Mouse (Mus musculus) heart, postnatal 25 days (tissue): ENCODE measurements around the gene Ppp1cc. TPM values are rescaled to one million over a fixed set of nuclear protein-coding genes. Genes with fewer than 3 reads are reported as not detected.
"Not testable (repeated sequence)": the region's sequence is repeated elsewhere in the genome, so short reads cannot be mapped to it uniquely, and the experiment has no call there.

Source experiments
- DNase-seq: peaks from one replicate; pipeline ENCODE4 v3.0.0; 2022; ENCODE audit warnings: low spot score
- intact Hi-C: fragments of 180-260 bp; cut with DNase I; formaldehyde crosslinking; loops from one replicate; pipeline ENCODE4 v1.15.1; 2025
- total RNA-seq, 2 experiments: library from RNA; stranded (reverse); gene quantifications; 2 replicates each; pipeline ENCODE4 v1.2.3; 2021

Gene Ppp1cc
- total RNA-seq, 2 experiments from 2014 or later, result 113 to 128 TPM

GRCm38 (mm10) chr5:122135290-122135882 is 22.7 kb upstream of the Ppp1cc start:
- no peak for DNase-seq

GRCm38 (mm10) chr5:122136508-122137408 is 21.3 kb upstream of the Ppp1cc start:
- peak; percentile 61 for DNase-seq
- intact Hi-C loops, result no loop called here

More at GRCm38 (mm10) chr5:122135290-122135882, 22.7 kb upstream of the Ppp1cc start:
- intact Hi-C loops, result no loop called here

DNA sequence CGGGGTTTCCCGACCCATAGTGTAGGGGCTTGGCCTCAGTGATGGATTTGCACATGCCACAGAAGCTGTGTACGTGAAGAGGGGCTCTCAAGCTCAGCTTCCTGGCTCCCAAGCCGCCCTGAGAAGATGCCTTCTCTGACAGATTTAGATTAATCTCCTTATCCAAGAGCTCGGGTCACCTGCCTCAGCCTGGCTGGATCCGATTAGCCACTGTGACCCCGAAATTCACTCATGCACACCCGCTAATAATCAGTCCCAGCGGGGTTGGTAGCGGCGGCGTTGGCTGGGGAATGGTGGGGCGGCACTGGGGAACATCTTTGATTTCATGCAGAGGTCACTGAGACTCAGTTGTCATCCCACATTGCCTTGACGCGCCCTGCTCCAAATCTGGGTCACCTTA is 19.2 kb upstream of the Ppp1cc start:
- DNase-seq, result no peak
- intact Hi-C loops, result no loop called here

DNA sequence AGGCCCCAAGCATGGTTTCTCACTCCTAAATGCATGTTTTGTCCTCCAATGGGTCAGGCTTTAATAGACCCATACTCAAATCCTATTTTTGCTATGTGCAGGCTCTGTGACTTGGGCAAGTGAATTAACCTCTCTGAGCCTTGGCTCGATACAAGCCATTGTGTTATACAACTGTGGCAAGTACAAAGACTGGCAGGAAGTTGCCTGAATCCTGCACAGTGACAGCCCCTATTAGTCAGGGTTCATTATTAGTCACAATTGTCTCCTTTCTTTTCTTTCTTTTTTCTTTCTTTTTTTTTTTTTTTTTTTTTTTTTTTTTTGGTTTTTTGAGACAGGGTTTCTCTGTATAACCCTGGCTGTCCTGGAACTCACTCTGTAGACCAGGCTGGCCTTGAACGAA is 18.3 kb upstream of the Ppp1cc start:
- DNase-seq, intact Hi-C loops: not testable (repeated sequence)

DNA sequence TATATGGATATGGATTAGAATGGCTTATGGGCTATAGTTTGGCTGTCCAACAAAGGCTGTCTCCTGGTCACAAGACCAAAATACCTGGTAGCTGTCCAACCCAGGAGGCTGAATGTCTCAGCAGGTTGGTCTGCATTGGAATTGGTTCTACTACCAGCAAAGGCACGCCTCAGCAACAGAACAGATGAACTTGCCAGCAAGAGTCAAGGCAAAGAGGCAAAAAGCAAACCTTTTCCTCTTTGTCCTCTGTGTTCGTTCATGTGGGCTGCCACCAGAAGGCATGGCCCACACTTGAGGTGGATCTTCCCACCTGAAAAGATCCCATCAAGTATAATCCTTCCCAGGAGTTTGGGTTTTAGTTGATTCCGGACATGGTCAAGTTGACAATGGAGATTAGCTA is 17.4 kb upstream of the Ppp1cc start, which contains the start of gene Ccdc63:
Gene Ccdc63 (minus strand): TSS at position 101 of the 400 bp plus-strand sequence.
- intact Hi-C loops, result no loop called here
- no peak for DNase-seq

DNA sequence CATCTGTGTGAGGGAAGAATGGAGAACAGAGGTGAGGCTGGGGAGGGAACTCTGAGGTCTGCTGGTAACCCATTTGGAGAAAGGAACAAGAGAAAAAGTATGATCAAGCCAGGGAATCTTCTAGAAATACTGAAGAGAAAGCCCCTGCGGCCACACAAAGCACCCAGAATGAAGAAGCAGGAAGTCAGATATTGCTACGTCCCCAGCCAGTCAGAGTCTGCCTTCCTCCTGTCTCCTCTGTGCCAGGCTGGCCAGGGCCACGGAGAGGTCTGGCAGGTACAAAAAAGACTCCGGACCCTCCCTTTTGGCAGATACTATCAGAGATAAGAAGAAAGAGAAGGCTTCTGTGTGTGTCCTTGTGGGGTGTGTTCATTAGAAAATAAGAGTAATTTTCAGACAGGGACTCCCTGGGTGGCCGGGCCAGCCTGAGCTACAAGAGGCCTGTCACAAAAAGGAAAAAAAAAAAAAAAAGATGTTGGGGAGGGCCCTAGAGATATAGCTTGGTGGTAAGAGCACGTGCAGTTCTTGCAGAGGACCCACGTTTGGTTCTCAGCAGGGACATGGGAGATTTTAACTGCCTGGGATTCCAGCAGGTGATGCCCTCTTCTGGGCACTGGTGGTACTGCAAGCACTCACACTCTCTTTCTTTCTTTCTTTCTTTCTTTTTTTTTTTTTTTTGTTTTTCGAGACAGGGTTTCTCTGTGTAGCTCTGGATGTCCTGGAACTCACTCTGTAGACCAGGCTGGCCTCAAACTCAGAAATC is 15.7 kb upstream of the Ppp1cc start:
- DNase-seq, result no peak
- intact Hi-C loops, result no loop called here

GRCm38 (mm10) chr5:122143543-122143942 is 14.5 kb upstream of the Ppp1cc start:
- intact Hi-C loops, result no loop called here
- peak; percentile 50 for DNase-seq

- intact Hi-C loops, result no loop called here
Measured at GRCm38 (mm10) chr5:122144825-122145224, 13.3 kb upstream of the Ppp1cc start.

DNA sequence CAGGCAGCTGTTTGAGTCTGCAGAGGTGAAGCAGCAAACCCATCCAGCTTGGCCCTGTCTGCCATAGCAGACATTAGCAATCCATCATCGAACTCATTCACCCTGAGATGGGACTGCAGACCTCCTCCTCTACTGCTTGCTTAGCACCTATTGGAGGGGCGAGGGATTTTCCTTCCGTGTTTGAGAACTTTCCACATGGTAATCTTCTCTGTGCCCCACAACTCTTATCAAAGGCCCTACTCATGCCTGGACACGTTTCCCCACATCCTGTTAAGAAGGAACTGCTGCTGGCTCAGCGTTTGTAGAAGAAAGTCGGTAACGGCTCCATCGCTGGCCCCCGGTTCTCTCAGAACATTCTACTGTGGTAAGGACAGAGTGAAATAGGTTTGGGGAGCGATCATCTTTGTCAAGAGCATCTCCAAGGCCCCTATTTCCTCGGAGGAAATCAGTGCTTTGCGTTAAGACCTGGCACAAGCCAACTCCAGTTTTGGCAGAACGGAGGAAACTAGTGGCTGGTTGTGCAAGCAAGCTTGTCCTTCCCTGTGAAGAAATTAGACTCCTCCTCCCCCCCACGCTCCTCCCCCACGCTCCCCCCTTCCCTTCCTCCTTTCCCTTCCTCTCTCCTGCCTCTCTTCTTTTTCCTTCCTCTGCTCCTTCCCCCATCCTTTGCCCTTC is 12.6 kb upstream of the Ppp1cc start:
- intact Hi-C loops, result no loop called here
- DNase-seq, result peak; percentile 49

More at GRCm38 (mm10) chr5:122144825-122145224, 13.3 kb upstream of the Ppp1cc start:
- DNase-seq, result no peak

DNA sequence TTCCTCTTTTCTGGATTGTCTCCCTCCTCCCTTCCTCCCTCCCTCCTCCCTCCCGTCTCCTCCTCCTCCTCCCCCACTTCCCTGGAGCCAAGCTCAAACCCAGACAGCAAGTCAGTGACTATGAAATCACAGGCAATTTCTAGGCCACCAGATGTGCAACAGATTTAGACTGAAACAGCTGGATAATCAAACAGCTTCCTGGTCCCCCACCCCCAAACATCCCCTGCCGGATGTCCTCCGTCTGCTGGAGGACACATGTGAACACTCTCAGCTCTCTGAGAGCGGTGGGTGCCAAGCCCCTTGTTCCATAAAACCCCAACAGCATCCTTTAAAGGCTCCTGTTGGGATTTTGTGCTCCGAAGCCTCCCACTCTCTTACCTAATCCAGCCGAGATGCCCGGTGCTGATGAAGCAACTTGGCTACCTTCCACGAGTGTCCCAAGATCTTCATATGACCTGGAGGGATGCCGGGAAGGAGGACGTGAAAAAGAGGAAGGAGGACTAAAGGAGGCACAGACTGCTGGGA is 12.0 kb upstream of the Ppp1cc start:
- DNase-seq, result peak; percentile 64
- intact Hi-C loops, result no loop called here

GRCm38 (mm10) chr5:122146609-122147008 is 11.5 kb upstream of the Ppp1cc start:
- no peak for DNase-seq
- intact Hi-C loops, result no loop called here

- no peak for DNase-seq
- intact Hi-C loops, result no loop called here
Measured at GRCm38 (mm10) chr5:122148107-122148506, 10.0 kb upstream of the Ppp1cc start.

GRCm38 (mm10) chr5:122149259-122149658 is 8.8 kb upstream of the Ppp1cc start:
- no peak for DNase-seq
- intact Hi-C loops, result no loop called here

DNA sequence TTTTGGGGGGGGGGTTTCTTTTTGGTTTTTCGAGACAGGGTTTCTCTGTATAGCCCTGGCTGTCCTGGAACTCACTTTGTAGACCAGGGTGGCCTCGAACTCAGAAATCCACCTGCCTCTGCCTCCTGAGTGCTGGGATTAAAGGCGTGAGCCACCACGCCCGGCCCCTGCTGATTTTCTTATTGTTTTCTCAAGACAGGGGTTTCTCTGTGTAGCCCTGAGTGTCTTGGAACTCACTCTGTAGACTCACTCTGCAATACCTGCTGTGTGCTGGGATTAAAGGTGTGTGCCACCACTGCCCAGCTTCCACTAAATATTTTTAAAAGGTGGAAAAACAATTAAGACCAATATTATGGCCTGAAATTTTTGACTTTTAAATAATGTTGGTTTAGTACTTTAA is 5.6 kb upstream of the Ppp1cc start:
- intact Hi-C loops, DNase-seq: not testable (repeated sequence)

- intact Hi-C loops, result no loop called here
- no peak for DNase-seq
Measured at GRCm38 (mm10) chr5:122154006-122154405, 4.1 kb upstream of the Ppp1cc start.

GRCm38 (mm10) chr5:122154782-122155181 is 3.3 kb upstream of the Ppp1cc start:
- DNase-seq, result no peak
- intact Hi-C loops, result loop anchor here (5.0 kb wide), 1 partner anchor 198 kb away; the partner anchor contains the start of genes Rad9b and Vps29

- intact Hi-C loops, result loop anchor here (5.0 kb wide), 1 partner anchor 197 kb away; the partner anchor contains the start of genes Rad9b and Vps29
- DNase-seq, result no peak
Measured at GRCm38 (mm10) chr5:122155613-122156012, 2.5 kb upstream of the Ppp1cc start.

DNA sequence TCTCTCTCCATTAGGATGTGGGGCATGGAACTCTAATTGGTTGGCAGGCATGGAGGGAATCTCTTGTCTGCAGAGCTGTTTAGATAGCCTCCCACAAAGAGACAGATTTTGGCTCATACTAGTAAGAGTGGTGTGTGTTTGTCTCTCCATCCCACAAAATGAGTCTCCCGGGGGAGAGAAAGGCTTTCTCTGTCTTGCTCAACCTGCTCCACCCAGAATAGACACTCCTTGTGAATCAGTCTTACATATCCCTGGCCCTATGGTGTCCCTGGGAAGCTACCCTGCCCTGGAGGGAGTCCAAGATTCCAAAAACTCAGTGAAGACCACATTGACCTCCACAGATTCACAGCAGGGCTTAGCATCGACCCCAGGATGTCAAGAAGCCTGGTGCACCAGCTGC is 1.6 kb upstream of the Ppp1cc start:
- intact Hi-C loops, result loop anchor here (5.0 kb wide), 1 partner anchor 196 kb away; the partner anchor contains the start of genes Rad9b and Vps29
- no peak for DNase-seq
